Mouse (Mus musculus): ENCODE results near the gene Igf2bp1.
"Not testable (repeated sequence)": the region's sequence is repeated elsewhere in the genome, so short reads cannot be mapped to it uniquely, and the experiment has no call there.

The Igf2bp1 gene

DNA sequence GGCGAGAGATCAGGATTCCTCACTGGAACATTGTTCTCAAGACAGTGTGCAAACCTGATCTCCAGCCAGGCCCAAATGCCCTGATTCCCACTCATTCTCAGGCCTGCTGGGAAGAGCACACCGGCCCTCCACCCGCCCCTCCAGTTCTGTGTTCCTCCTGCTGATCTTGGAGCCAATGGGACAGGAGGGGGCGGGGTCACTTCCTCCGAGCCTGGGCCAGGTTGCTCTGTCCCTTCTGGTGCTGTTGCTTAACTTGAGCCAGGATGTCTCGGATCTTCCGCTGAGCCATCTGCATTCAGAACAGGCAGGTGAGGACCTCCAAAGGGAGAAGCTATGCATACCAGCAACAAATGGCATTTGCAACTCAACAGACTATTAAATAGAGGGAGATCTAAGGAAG, 42.4 kb downstream of the Igf2bp1 start:
- DNase-seq (ENCODE audit: low read depth, low spot score) = no peak

DNA sequence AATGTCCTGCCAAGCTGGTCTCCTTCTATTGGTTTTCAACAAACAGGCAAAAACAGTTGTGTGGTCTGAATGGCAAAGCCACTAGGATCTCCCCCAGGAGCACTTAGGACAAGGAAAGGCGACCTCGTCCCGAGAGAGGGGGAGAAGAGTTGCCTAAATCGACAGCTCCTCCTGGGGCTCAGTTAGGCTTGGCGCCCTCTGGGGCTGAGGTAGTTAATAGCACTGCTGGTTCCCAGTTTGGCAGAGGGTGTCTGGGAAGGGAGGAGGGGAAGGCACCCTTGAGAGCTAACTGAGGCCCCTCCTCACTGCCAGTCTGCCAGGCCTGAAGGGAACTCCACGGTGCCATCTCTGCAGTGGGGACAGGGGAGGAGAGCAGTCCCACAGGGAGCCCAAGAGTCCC, 46.6 kb downstream of the Igf2bp1 start:
- no peak for DNase-seq (ENCODE audit: low read depth, low spot score)

DNA sequence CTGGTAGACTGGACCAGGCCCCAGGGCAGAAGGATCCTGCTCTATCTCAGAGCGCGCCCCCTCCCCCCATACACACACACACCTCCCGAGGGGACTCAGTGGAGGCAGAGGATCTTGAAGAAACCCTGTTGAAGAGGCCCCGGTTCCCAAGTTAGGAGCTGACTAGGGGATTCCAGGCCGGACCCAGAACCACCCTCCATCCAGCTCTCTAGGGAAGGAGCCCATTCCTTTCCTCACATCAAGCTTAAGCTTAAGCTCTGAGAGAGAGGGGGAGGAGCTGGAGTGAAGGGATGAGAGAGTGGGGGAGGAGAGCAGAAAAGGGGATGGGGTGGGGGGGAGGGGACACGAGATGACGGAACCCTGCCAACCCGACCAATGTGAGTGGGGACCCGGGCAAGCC, 47.5 kb downstream of the Igf2bp1 start:
- DNase-seq (ENCODE audit: low read depth, low spot score) = no peak

DNA sequence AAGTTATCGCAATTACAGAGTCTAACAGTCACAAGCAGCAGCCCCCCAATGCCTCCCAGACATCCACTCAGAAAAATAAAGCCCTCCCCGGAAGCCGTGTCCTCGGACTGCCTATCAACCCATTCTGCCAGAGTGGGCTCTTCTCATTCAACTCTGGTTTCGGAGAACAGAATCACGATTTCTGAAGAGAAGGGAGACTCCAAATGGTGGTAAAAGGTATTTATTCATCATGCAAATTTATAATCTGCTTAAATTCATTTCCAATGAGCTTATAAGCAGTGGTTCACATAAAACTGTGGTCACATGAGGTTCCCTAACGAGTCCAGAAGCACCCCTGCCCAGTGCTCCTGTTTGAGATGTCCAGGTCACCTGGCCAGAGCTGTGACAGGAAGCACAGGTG, 48.3 kb downstream of the Igf2bp1 start:
- DNase-seq (ENCODE audit: low read depth, low spot score) = no peak

DNA sequence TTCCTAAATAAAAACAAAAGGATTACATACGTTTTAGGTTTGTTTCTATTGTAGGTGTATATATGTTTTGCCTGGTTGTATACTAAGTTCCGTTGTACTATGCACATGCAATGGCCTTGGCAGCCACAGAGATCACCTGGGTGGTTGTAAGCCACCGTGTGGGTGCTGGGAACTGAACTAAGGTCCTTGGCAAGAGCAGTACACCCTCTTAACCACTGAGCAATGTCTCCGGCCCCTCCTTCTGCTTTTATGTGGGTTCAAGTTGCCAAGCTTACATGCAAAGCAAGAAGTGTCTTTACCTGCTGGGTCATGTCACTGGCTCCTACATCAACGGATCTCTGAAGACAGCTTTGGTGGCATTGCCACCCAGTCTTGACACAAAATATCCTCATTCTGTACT, 52.4 kb downstream of the Igf2bp1 start:
- no peak for DNase-seq (ENCODE audit: low read depth, low spot score)

DNA sequence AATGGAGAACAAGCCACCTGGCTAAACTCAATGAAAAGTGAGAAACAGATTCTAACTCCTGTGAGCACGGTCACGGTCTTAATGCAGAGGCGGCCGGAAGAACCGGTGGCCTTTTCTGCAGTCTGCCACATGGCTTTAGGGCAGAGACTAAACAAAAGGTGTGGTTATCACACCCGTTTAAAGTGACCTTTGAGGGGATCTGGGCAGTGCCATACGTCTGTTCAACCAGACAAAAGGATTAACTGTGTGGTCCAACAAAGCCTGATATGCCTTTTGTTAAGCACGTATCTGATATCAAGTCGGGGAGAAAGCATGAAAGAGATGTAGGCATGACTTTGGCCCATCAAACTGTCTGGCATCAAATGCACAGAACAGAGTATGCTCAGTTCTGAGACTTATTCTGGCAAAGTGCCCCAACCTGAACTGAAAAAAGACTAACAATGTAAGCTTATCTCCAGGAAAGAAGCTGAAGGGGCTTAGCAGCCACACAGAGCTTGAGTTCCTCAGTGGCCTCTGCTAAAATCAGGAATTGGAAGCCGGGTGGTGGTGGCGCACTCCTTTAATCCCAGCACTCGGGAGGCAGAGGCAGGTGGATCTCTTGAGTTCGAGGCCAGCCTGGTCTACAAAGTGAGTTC, 59.8 kb downstream of the Igf2bp1 start:
- no peak for DNase-seq (ENCODE audit: low read depth, low spot score)

DNA sequence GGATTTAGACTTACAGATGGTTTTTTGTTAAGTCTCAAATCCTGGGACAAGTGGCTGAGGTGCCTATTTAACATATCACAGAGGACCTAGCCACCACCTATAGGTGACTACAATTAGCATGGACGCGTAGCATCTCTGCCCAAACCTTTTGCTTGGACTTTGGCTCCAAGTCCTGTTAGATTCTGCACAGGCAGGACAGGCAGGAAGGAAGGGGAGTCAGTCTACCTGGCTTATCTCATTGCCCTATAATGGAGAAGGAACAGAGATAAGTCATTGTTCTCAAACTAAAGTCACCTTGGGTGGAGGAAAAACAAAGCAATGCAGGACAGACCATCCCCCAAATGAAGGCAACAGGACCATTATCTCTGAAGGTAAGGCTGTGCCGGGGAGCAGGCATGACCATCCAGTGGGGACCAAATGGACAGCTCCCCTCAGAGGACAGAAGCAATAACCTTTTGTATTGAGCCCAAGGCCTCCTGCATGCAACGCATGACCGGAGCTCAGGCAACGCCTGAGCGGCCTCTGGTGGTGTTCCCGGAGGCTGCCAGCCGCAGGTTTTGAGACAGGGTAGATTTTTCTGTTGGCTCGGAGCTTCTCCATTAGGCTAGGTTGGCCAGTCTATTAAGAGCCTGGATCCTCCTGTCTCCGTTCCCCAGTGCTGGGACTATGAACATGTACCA, 65.8 kb downstream of the Igf2bp1 start:
- no peak for DNase-seq (ENCODE audit: low read depth, low spot score)

DNA sequence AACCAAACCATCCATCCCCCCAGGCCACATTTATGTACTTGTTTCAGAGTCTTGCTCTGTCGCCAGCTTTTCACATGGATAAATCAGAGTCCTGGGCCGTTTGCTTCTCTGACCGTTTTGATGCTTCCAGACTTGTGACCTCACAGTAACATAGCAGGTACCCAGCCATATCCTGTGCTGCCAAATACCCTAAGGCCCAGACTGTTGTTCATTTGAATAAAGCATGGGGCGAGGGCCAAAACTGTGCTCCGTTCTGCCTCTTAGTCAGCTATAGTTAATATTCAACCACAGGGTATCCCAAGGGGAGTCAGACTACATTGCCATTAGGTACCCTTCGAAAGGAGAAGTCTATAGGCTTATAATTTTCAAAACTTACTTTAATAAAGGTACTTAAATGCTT, 69.3 kb downstream of the Igf2bp1 start:
- no peak for DNase-seq (ENCODE audit: low read depth, low spot score)

DNA sequence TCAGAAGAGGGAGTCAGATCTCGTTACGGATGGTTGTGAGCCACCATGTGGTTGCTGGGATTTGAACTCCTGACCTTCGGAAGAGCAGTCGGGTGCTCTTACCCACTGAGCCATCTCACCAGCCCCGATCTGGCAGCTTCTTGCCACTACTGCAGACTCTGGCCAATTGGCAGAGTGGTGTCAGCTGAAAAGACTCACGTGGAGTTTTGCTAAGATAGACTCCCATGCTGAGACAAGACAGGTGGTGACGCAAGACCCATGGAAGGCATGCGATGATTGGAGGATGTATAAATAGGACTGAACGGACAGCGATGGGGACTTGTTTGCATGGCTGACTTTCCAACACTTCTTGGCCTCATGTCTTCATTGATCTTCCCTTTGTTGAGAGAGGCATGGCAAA, 73.6 kb downstream of the Igf2bp1 start:
- not testable (repeated sequence) for DNase-seq (ENCODE audit: low read depth, low spot score)

DNA sequence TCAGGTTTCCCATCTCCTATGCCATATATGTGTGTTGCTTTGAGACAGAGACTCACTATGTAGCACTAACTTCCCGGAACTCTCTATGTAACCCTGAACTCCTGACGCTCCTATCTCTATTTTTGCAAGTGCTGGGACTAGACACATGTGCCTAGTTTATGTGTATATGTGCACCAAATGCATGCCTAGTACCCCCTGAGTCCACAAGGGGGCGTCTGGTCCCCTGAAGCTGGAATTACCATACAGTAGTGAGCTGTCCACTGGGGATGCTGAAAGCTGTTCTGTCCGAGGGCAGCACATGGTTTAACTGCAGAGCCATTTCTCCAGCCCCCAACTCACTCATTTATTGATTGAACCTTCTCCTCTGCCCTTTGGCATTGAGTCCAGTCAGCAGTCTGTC, 79.3 kb downstream of the Igf2bp1 start:
- DNase-seq (ENCODE audit: low read depth, low spot score) = no peak

DNA sequence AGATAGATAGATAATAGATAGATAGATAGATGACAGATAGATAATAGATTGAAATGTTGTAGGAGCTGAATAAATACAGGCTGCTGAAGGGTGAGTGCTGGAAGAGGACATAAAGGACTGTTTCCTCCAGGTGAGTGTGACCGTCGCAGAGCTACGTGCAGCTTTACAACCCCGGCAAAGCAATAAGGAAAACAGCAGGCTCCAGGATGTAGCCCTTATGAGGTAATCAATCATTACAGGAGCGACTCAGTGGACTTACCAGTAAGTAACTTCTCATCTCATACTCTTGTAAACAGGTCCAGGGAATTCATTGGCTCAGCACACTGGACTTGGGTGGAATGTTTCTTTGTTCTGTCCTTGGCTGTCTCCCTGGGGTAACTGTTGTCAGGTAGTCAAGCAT, 79.8 kb downstream of the Igf2bp1 start:
- DNase-seq (ENCODE audit: low read depth, low spot score) = no peak

DNA sequence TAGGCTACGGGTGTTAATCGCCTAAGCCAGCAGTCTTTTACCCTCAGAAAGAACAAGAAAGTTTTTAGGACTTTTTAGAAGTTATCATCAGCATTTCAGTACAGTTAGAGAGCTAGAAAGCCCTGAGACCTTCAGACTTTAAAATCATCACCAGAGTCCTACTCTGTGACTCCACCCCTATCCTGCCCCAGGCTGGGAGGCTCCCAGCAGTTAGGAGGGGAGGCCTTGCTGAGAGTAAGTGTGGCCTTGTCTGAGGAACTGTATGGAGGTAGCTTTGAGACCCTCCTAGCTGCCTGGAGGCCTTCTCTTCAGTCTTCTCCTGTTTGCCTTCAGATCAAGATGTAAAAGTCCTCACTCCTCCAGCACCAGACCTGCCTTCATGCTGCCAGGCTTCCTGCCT, 81.5 kb downstream of the Igf2bp1 start:
- DNase-seq (ENCODE audit: low read depth, low spot score) = no peak

DNA sequence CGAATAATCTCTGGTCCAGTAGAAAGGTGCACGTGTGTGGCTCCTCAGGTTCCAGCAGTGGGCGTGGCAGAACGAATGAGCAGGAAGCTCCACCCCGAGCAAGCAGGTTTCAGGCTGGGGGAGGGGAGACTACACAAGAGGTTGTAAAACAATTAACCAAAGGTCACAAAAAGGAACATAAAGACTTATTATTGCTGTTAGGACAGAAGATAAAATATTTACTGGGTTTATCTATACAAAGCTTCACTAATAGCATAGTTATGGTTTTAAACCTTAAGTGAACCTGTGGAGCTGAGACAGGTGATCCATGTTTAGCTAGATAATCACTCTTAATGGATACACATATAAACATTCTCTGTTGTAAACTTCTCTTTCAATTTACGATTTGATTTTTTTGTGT, 82.3 kb downstream of the Igf2bp1 start:
- not testable (repeated sequence) for DNase-seq (ENCODE audit: low read depth, low spot score)

DNA sequence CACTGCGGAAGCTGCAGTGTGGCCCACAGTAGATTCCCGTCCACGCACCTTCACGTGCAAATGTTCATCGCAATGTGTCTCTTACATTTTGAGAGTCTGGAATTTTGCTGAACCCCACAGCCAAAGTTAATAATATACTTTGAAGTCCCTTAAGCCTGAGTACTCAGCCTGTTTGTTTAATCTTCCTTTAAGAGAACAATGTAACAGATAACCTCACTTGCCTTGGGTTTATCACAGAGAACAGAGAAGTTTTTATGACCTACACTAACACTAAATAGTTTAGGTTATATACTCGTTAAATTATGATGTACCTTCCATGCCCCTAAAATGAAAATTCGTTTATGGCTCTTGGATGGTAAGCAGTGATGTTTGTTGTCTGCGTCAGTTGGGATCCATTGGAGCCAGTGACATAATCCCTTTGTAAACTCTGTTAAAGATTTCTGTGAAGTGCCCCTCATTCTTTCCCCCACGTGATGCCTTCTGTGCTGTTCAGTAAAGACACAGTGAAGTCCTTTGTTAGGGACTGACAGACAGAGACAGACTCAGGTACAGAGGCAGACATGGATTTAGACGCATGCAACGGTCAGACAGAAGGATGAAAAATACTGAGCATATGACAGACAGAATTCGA, 83.6 kb downstream of the Igf2bp1 start:
- no peak for DNase-seq (ENCODE audit: low read depth, low spot score)

DNA sequence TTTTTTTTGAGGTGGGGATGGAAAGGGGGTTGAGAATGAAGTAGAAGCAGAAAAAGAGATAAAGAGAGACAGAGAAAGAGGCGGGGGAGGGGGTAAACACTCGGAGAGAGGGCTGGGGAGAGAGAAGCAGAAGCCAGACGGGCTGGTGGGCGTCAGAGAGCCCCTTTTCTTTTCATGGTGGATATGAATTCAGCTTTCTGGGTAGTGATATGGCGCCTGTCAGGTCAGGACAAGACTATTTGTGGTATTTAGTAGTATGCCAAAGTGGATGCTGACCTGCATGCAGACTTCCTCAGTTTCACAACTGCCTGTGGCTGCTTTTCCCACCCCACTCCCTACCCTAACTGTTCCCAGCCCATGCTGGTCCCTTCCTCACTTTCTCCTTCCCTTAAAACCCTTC, 89.3 kb downstream of the Igf2bp1 start:
- no peak for DNase-seq (ENCODE audit: low read depth, low spot score)

DNA sequence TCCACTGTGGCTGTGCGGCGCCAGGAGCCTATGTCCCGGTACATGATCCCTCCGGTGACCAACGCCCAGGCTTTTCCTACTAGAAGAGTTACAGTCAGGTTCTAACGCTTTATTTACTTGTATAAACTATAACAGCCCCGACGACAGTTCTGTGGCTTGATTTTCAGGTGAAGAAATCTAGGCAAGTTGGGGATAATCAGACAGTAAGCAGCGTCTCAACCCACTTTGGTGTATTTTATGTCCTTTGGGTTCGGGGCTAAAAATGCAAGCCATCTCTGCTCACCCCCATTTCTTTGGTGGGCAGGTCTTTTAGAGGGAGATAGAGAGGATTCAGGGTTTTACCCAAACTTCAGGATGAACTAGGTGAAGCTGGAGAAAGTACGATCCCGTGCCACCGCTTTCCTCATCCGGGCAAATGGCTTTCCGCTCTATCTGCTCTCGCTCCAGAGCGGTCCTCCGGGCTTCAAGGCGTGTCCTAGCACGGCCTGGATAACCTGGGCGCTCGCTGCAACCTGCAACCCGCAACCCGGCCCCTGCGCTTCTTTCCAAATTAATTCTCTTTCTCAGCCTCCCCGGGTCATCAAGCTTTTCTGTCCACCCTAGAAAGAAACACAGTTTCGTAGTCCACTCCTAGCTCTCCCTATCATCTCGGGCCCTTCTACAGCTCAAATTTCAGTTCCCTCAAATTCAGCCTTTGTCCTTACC, 90.6 kb downstream of the Igf2bp1 start:
- no peak for DNase-seq (ENCODE audit: low read depth, low spot score)

DNA sequence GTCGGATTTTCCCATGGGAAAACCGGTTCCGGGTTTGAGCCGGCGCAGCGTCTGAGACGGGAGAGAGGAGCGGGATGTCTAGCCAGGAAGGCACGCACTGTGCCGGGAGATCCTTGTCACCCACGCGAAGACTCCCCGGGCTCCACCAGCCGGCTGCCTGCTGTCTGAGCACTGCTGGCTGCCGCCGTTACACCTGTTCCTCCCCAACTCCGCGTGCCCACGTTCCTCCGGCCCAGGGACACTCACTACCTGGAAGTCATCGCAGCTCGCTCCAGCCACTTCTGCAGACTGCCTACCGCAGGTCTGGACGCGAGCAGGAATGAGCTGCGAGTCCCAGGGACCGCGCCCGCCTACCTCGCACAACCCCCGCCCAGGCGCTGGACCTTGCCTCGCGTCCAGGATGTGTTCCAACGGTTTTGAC, 91.2 kb downstream of the Igf2bp1 start, which contains the start of gene B4galnt2:
B4galnt2 (minus strand) TSS at position 321 of the 421 bp plus-strand sequence.
- DNase-seq (ENCODE audit: low read depth, low spot score) = no peak

DNA sequence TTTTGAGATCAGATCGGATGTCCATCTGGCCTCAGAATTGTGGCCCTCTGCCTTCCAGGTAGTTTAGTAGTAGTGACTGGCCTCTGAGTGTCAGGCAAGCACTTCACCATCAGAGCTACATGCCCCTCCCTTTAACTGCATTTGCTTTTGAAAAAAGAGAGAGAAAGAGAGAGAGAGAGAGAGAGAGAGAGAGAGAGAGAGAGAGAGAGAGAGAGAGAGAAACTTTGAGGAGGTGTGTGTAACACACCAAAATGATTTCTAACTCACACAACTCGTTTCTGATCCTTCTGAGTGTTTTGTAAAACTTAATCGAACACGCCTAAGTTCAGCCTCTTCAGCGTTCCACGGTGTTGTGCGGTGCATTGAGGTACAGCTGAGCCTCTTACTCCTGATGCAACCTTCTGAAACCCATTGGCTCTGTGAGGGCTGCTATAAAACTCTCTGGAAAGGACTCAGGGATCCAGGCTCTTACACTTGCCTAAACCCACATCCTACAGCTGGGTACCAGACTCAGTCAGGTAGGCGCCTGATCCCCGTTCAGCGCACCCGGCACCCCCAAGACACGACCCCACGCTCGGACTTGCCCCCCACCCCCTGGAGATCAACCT, 91.7 kb downstream of the Igf2bp1 start:
- DNase-seq (ENCODE audit: low read depth, low spot score) = no peak

DNA sequence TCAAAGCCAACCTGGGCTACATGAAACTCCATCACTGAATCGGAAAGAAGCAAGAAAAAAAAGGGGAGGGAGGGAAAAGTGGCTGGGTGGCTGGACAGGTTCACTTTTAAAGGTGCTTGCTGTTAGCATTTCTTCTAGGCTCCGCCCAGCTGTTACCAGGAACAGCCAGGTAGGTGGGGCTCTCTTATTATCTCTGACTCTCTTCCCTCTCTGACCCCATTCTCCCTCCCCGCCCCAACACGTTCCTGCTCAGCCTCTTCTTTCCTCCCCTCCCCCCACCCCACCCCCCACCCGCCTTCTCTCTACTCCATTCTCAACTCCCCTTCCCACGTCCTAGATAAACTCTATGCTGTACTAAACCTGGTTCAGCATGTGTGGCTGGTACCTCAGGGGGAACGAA, 94.2 kb downstream of the Igf2bp1 start:
- DNase-seq (ENCODE audit: low read depth, low spot score) = no peak

DNA sequence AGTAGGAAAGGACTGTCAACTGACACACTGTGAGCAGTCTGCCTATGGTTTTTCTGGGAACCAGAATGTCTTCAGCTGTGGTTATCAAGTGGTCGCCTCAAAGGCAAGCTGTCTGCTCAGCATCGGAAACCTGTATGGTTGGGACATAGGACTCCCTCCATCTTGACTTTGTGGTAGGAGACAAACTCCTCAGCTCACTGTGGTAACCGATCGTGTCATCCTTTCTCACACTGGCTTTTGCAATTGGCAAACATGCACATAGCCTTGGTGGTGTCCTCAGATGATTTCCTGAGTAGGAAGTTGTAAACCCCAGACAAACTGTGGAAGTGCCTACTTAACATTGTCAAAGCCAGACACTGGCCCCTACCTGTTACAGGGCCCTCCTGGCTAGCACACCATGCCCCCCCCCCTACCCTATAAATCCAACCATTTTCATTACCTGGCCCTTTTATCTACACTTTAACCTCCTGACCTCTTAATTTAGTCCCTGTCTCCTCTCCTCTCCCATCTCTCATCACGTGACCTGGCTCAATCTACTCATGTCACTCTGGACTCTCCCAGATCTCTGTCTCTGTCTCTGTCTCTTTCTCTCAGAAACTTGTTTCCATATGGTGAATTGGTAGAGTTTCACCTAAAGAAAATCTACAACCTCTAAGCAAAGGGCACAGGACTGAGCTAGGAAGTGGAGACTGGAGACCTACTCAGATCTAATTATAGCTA, 97.8 kb downstream of the Igf2bp1 start:
- DNase-seq (ENCODE audit: low read depth, low spot score) = no peak
